Comparison of ENCODE assay signal across 28 mouse cellular contexts in the genomic region with DNA sequence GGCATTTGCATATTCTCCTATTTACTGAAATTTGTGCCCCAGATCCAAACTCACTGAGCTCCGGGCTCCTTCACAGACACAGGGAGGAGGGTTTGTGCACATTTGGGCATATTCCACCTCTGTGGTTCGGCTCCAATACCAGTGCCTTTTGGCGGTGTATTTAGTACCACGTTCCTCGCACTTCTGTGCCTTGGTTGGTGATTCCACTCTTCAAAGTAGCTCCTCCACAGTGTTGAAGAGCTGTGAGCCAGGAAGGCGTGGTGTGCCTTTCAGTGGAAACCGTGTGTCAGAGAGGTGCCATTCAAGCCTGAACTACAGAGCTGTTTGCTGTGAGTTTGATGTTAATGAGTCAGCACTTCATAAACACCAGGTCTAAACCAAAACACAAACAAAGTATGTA. TPM values are rescaled to one million over a fixed set of nuclear protein-coding genes. Genes with fewer than 3 reads are reported as not detected.
"Had no signal": no experiment of that assay in that cellular context is flagged by ENCODE, and none has a peak within 500 bp of the region (broad histone marks: within the 10 kb centered on the region; RNA-seq: fewer than 3 reads in every experiment).

No protein-coding gene starts in this region.

- ATAC-seq: forebrain, embryonic 13.5 days; forebrain, embryonic 14.5 days; forebrain, embryonic 15.5 days; forebrain, embryonic 16.5 days; forebrain, postnatal 0 days had no signal

- H3K27ac ChIP-seq: embryonic facial prominence, embryonic 10.5 days; embryonic facial prominence, embryonic 12.5 days; embryonic facial prominence, embryonic 13.5 days; embryonic facial prominence, embryonic 15.5 days; forebrain, embryonic 10.5 days; forebrain, embryonic 12.5 days; forebrain, embryonic 13.5 days; forebrain, embryonic 15.5 days; gastrocnemius, adult 2 months; heart, adult 2 months had no signal

- H3K4me3 ChIP-seq: embryonic facial prominence, embryonic 10.5 days; embryonic facial prominence, embryonic 12.5 days; embryonic facial prominence, embryonic 13.5 days; embryonic facial prominence, embryonic 15.5 days; erythroblast, embryonic 14.5 days; forebrain, embryonic 10.5 days; forebrain, embryonic 12.5 days; forebrain, embryonic 13.5 days; forebrain, embryonic 15.5 days; gastrocnemius, adult 2 months; heart, adult 2 months had no signal

- H3K36me3 ChIP-seq: embryonic facial prominence, embryonic 10.5 days; embryonic facial prominence, embryonic 12.5 days; embryonic facial prominence, embryonic 13.5 days; embryonic facial prominence, embryonic 15.5 days; forebrain, embryonic 10.5 days; forebrain, embryonic 12.5 days; forebrain, embryonic 15.5 days had no signal

- H3K4me1 ChIP-seq: embryonic facial prominence, embryonic 12.5 days; embryonic facial prominence, embryonic 15.5 days had no signal

- H3K9me3 ChIP-seq: embryonic facial prominence, embryonic 10.5 days; embryonic facial prominence, embryonic 12.5 days; embryonic facial prominence, embryonic 13.5 days; embryonic facial prominence, embryonic 15.5 days; forebrain, embryonic 10.5 days; forebrain, embryonic 12.5 days; forebrain, embryonic 13.5 days; forebrain, embryonic 15.5 days had no signal

- H3K27me3 ChIP-seq: embryonic facial prominence, embryonic 12.5 days; embryonic facial prominence, embryonic 13.5 days; embryonic facial prominence, embryonic 15.5 days; forebrain, embryonic 12.5 days; forebrain, embryonic 13.5 days; forebrain, embryonic 15.5 days had no signal

- DNase-seq: cerebellum, adult 2 months; cerebellum, adult 8-10 months; cerebellum, adult 9-10 months; cerebellum, adult 9-11 months; cerebellum, postnatal 10 days; cerebellum, postnatal 14 days; cerebellum, postnatal 25 days; cerebellum, postnatal 36 days; embryo, embryonic 11 days; forebrain, postnatal 0 days; gastrocnemius, adult 2 months; gastrocnemius, postnatal 10 days; gastrocnemius, postnatal 14 days; gastrocnemius, postnatal 25 days; gastrocnemius, postnatal 36 days; heart, adult 18-20 months; heart, adult 2 months had no signal

- H3K4me2 ChIP-seq: embryonic facial prominence, embryonic 12.5 days; embryonic facial prominence, embryonic 13.5 days; embryonic facial prominence, embryonic 15.5 days; forebrain, embryonic 12.5 days; forebrain, embryonic 13.5 days; forebrain, embryonic 15.5 days had no signal

- H3K9ac ChIP-seq: embryonic facial prominence, embryonic 12.5 days; embryonic facial prominence, embryonic 13.5 days; embryonic facial prominence, embryonic 15.5 days; forebrain, embryonic 12.5 days; forebrain, embryonic 13.5 days; forebrain, embryonic 15.5 days; forebrain, postnatal 0 days had no signal

RNA-seq across cellular contexts. Expression of a gene that starts 35.0 kb away (rescaled TPM):
- polyA plus RNA-seq: erythroblast, embryonic 14.5 days had no signal
